Mouse (Mus musculus): ENCODE results near the gene Tenm4. TPM values are rescaled to one million over a fixed set of nuclear protein-coding genes. Genes with fewer than 3 reads are reported as not detected.

Tenm4 gene
- total and polyA plus RNA-seq, 3 experiments, result 0.03 to 0.26 (median 0.04) TPM

GRCm38 (mm10) chr7:96142973-96143596 is 28.0 kb upstream of the Tenm4 start:
- no peaks in the 10 kb centered on the region for H3K36me3 ChIP-seq (replicated peaks in 1 of 2; ENCODE audit: control insufficient read depth in 1 of 2, insufficient read depth in 1 of 2, low read length in 1 of 2)
- in situ Hi-C loops (cut with MboI; ENCODE audit: low pct_ligation_motif_present, low pct_unique_long_range_greater_than_20kb, low sequenced_read_pairs) (no loop called here), dilution Hi-C loops (cut with MboI; ENCODE audit: extremely low pct_ligation_motif_present, extremely low pct_unique_long_range_greater_than_20kb, low sequenced_read_pairs) (no loop called here)
- no peak overlapping the region for H3K4me3 ChIP-seq (replicated peaks in 1 of 3; ENCODE audit: low read depth in 2 of 3, low read length in 2 of 3, poor library complexity in 1 of 3)
- peaks cover 4% of the 10 kb centered on the region for H3K9me3 ChIP-seq (replicated peaks; ENCODE audit: low read length)
- H3K9ac ChIP-seq (ENCODE audit: insufficient read depth, low read depth), result no peak overlapping the region
- peaks cover 0 to 2% of the 10 kb centered on the region in 2 experiments; a peak in 2 of 4 replicates for H3K4me1 ChIP-seq (ENCODE audit: control insufficient read depth in 1 of 2, insufficient read depth in 2 of 2)
- H3K27me3 ChIP-seq (replicated peaks), result peaks cover 8% of the 10 kb centered on the region
- no peak for DNase-seq (ENCODE audit: extremely low read depth)
- no peaks in the 10 kb centered on the region for H3K79me2 ChIP-seq (replicated peaks; ENCODE audit: control insufficient read depth, extremely low read depth, insufficient read depth, poor library complexity, severe bottlenecking)
- no peak for TF ChIP-seq MAFK (IDR thresholded peaks at IDR 0.05; ENCODE audit: insufficient replicate concordance, low read length)
- TF ChIP-seq EP300 (IDR thresholded peaks at IDR 0.05; ENCODE audit: low read length), result no peak
- TF ChIP-seq ETS1 (conservative IDR thresholded peaks at IDR 0.05; ENCODE audit: low read depth, low read length), result no peak
- no peak for TF ChIP-seq MEF2A (IDR thresholded peaks at IDR 0.05; ENCODE audit: borderline replicate concordance, low read depth, low read length)
- TF ChIP-seq USF1 (IDR thresholded peaks at IDR 0.05; ENCODE audit: low read depth, low read length), result no peak
- TF ChIP-seq ZNF384 (IDR thresholded peaks at IDR 0.05; ENCODE audit: low read depth, low read length), result no peak
- TF ChIP-seq NRF1 (IDR thresholded peaks at IDR 0.05; ENCODE audit: low read depth, low read length), result no peak
- TF ChIP-seq SIN3A (IDR thresholded peaks at IDR 0.05; ENCODE audit: low read length), result no peak
- TF ChIP-seq TBP (conservative IDR thresholded peaks at IDR 0.05; ENCODE audit: low read depth, low read length), result no peak
- TF ChIP-seq MXI1 (IDR thresholded peaks at IDR 0.05; ENCODE audit: low read depth, low read length), result no peak
- TF ChIP-seq PAX5 (IDR thresholded peaks at IDR 0.05; ENCODE audit: low read length), result no peak
- no peak for TF ChIP-seq CTCF (conservative IDR thresholded peaks at IDR 0.05 in 1 of 2, IDR thresholded peaks at IDR 0.05 in 1 of 2; ENCODE audit: low read depth in 2 of 2, low read length in 2 of 2)
- TF ChIP-seq CHD1 (IDR thresholded peaks at IDR 0.05; ENCODE audit: low read depth, low read length), result no peak
- no peak for TF ChIP-seq KAT2A (IDR thresholded peaks at IDR 0.05; ENCODE audit: insufficient replicate concordance, low read length)
- no peak for TF ChIP-seq MYC (IDR thresholded peaks at IDR 0.05; ENCODE audit: low read depth, low read length)
- no peak for TF ChIP-seq USF2 (conservative IDR thresholded peaks at IDR 0.05; ENCODE audit: low read depth, low read length)
- TF ChIP-seq CHD2 (IDR thresholded peaks at IDR 0.05; ENCODE audit: low read length), result no peak
- no peak for TF ChIP-seq TCF12 (IDR thresholded peaks at IDR 0.05; ENCODE audit: low read depth, low read length)
- TF ChIP-seq IRF4 (IDR thresholded peaks at IDR 0.05; ENCODE audit: low read depth, low read length), result no peak
- no peak for TF ChIP-seq JUND (conservative IDR thresholded peaks at IDR 0.05; ENCODE audit: low read depth, low read length)
- no peak overlapping the region for H3K4me2 ChIP-seq (ENCODE audit: insufficient read depth, low read depth, poor library complexity, severe bottlenecking)
- H3K27ac ChIP-seq (ENCODE audit: insufficient read depth, low read depth), result no peak overlapping the region

GRCm38 (mm10) chr7:96147436-96147835 is 23.6 kb upstream of the Tenm4 start:
- Histone ChIP-seq H3K36me3 (replicated peaks in 1 of 2; ENCODE audit: control insufficient read depth in 1 of 2, insufficient read depth in 1 of 2, low read length in 1 of 2) (no peaks in the 10 kb centered on the region), H3K9me3 (replicated peaks; ENCODE audit: low read length) (peaks cover 4% of the 10 kb centered on the region), H3K4me1 (ENCODE audit: control insufficient read depth in 1 of 2, insufficient read depth in 2 of 2) (peaks cover 0 to 9% of the 10 kb centered on the region in 2 experiments; a peak in 2 of 4 replicates), H3K79me2 (replicated peaks; ENCODE audit: control insufficient read depth, extremely low read depth, insufficient read depth, poor library complexity, severe bottlenecking) (no peaks in the 10 kb centered on the region), H3K27ac (ENCODE audit: insufficient read depth, low read depth) (no peak overlapping the region), H3K4me3 (replicated peaks in 1 of 3; ENCODE audit: low read depth in 2 of 3, low read length in 2 of 3, poor library complexity in 1 of 3) (no peak overlapping the region), H3K4me2 (ENCODE audit: insufficient read depth, low read depth, poor library complexity, severe bottlenecking) (no peak overlapping the region), H3K9ac (ENCODE audit: insufficient read depth, low read depth) (no peak overlapping the region), H3K27me3 (replicated peaks) (peaks cover 2% of the 10 kb centered on the region)
- in situ Hi-C loops (cut with MboI; ENCODE audit: low pct_ligation_motif_present, low pct_unique_long_range_greater_than_20kb, low sequenced_read_pairs) (no loop called here), dilution Hi-C loops (cut with MboI; ENCODE audit: extremely low pct_ligation_motif_present, extremely low pct_unique_long_range_greater_than_20kb, low sequenced_read_pairs) (no loop called here)
- DNase-seq (ENCODE audit: extremely low read depth), result no peak
- TF ChIP-seq POLR2A (IDR thresholded peaks at IDR 0.05; ENCODE audit: low read depth, low read length) (no peak), ZKSCAN1 (IDR thresholded peaks at IDR 0.05; ENCODE audit: borderline replicate concordance, low read depth, low read length) (no peak), UBTF (IDR thresholded peaks at IDR 0.05; ENCODE audit: low read depth, low read length) (no peak), JUND (conservative IDR thresholded peaks at IDR 0.05; ENCODE audit: low read depth, low read length) (no peak), MXI1 (IDR thresholded peaks at IDR 0.05; ENCODE audit: low read depth, low read length) (no peak), JUN (IDR thresholded peaks at IDR 0.05; ENCODE audit: insufficient read depth, low read depth, low read length) (no peak), RAD21 (IDR thresholded peaks at IDR 0.05; ENCODE audit: low read depth, low read length) (no peak), ZMIZ1 (IDR thresholded peaks at IDR 0.05; ENCODE audit: low read depth, low read length) (no peak), KAT2A (IDR thresholded peaks at IDR 0.05; ENCODE audit: insufficient replicate concordance, low read length) (no peak), MYC (IDR thresholded peaks at IDR 0.05; ENCODE audit: low read depth, low read length) (no peak), USF1 (IDR thresholded peaks at IDR 0.05; ENCODE audit: low read depth, low read length) (no peak), TBP (conservative IDR thresholded peaks at IDR 0.05; ENCODE audit: low read depth, low read length) (no peak), POLR2AphosphoS2 (IDR thresholded peaks at IDR 0.05; ENCODE audit: low read depth, low read length) (no peak), MEF2A (IDR thresholded peaks at IDR 0.05; ENCODE audit: borderline replicate concordance, low read depth, low read length) (no peak), NRF1 (IDR thresholded peaks at IDR 0.05; ENCODE audit: low read depth, low read length) (no peak), CHD1 (IDR thresholded peaks at IDR 0.05; ENCODE audit: low read depth, low read length) (no peak), RCOR1 (conservative IDR thresholded peaks at IDR 0.05; ENCODE audit: low read depth, low read length) (no peak), MAFK (IDR thresholded peaks at IDR 0.05; ENCODE audit: insufficient replicate concordance, low read length) (no peak), PAX5 (IDR thresholded peaks at IDR 0.05; ENCODE audit: low read length) (no peak), MAZ (IDR thresholded peaks at IDR 0.05; ENCODE audit: low read depth, low read length) (no peak)

Measured in CH12.LX (cell line).